Mouse (Mus musculus): ENCODE results near the gene Galk1.

Galk1 gene

GRCm38 (mm10) chr11:116010948-116011347 is 1.6 kb downstream of the Galk1 start:
- H3K36me3 ChIP-seq (ENCODE audit: insufficient read depth, low read length): peaks cover 51% of the 10 kb centered on the region
- H3K9me3 ChIP-seq (ENCODE audit: low read length): no peaks in the 10 kb centered on the region
- no peak for TF ChIP-seq NANOG (IDR thresholded peaks at IDR 0.05; ENCODE audit: borderline replicate concordance, low read length)
- TF ChIP-seq CTCF (conservative IDR thresholded peaks at IDR 0.05; ENCODE audit: low read length): no peak
- TF ChIP-seq POU5F1 (IDR thresholded peaks at IDR 0.05; ENCODE audit: borderline replicate concordance, low read length): no peak
- peaks cover 67% of the 10 kb centered on the region for H3K4me1 ChIP-seq (replicated peaks; ENCODE audit: low read depth, low read length)
- H3K4me3 ChIP-seq (replicated peaks; ENCODE audit: low read length): peak overlapping the region; percentile 92
- peaks cover 5% of the 10 kb centered on the region for H3K27me3 ChIP-seq (ENCODE audit: insufficient read depth, low read length)

GRCm38 (mm10) chr11:116010146-116010545 is 2.4 kb downstream of the Galk1 start:
- peaks cover 56% of the 10 kb centered on the region for H3K36me3 ChIP-seq (ENCODE audit: insufficient read depth, low read length)
- peaks cover 75% of the 10 kb centered on the region for H3K4me1 ChIP-seq (replicated peaks; ENCODE audit: low read depth, low read length)
- H3K27me3 ChIP-seq (ENCODE audit: insufficient read depth, low read length): peaks cover 3% of the 10 kb centered on the region
- no peaks in the 10 kb centered on the region for H3K9me3 ChIP-seq (ENCODE audit: low read length)
- TF ChIP-seq POU5F1 (IDR thresholded peaks at IDR 0.05; ENCODE audit: borderline replicate concordance, low read length) (no peak), CTCF (conservative IDR thresholded peaks at IDR 0.05; ENCODE audit: low read length) (no peak), NANOG (IDR thresholded peaks at IDR 0.05; ENCODE audit: borderline replicate concordance, low read length) (no peak)
- no peak overlapping the region for H3K4me3 ChIP-seq (replicated peaks; ENCODE audit: low read length)

GRCm38 (mm10) chr11:116009661-116010060 is 2.9 kb downstream of the Galk1 start:
- TF ChIP-seq CTCF (conservative IDR thresholded peaks at IDR 0.05; ENCODE audit: low read length) (no peak), NANOG (IDR thresholded peaks at IDR 0.05; ENCODE audit: borderline replicate concordance, low read length) (no peak), POU5F1 (IDR thresholded peaks at IDR 0.05; ENCODE audit: borderline replicate concordance, low read length) (no peak)
- peaks cover 78% of the 10 kb centered on the region for H3K4me1 ChIP-seq (replicated peaks; ENCODE audit: low read depth, low read length)
- H3K4me3 ChIP-seq (replicated peaks; ENCODE audit: low read length): no peak overlapping the region
- H3K9me3 ChIP-seq (ENCODE audit: low read length): no peaks in the 10 kb centered on the region
- H3K36me3 ChIP-seq (ENCODE audit: insufficient read depth, low read length): peaks cover 56% of the 10 kb centered on the region
- H3K27me3 ChIP-seq (ENCODE audit: insufficient read depth, low read length): peaks cover 1% of the 10 kb centered on the region

- no peaks in the 10 kb centered on the region for H3K9me3 ChIP-seq (ENCODE audit: low read length)
- TF ChIP-seq POU5F1 (IDR thresholded peaks at IDR 0.05; ENCODE audit: borderline replicate concordance, low read length): no peak
- no peak for TF ChIP-seq NANOG (IDR thresholded peaks at IDR 0.05; ENCODE audit: borderline replicate concordance, low read length)
- no peak for TF ChIP-seq CTCF (conservative IDR thresholded peaks at IDR 0.05; ENCODE audit: low read length)
- H3K4me3 ChIP-seq (replicated peaks; ENCODE audit: low read length): no peak overlapping the region
- peaks cover 86% of the 10 kb centered on the region for H3K4me1 ChIP-seq (replicated peaks; ENCODE audit: low read depth, low read length)
- H3K27me3 ChIP-seq (ENCODE audit: insufficient read depth, low read length): peaks cover 2% of the 10 kb centered on the region
- H3K36me3 ChIP-seq (ENCODE audit: insufficient read depth, low read length): peaks cover 56% of the 10 kb centered on the region
Observed at GRCm38 (mm10) chr11:116008832-116009375, 3.6 kb downstream of the Galk1 start.

- H3K36me3 ChIP-seq (ENCODE audit: insufficient read depth, low read length): peaks cover 56% of the 10 kb centered on the region
- no peak overlapping the region for H3K4me3 ChIP-seq (replicated peaks; ENCODE audit: low read length)
- peaks cover 90% of the 10 kb centered on the region for H3K4me1 ChIP-seq (replicated peaks; ENCODE audit: low read depth, low read length)
- H3K9me3 ChIP-seq (ENCODE audit: low read length): no peaks in the 10 kb centered on the region
- TF ChIP-seq CTCF (conservative IDR thresholded peaks at IDR 0.05; ENCODE audit: low read length): no peak
- TF ChIP-seq POU5F1 (IDR thresholded peaks at IDR 0.05; ENCODE audit: borderline replicate concordance, low read length): no peak
- no peak for TF ChIP-seq NANOG (IDR thresholded peaks at IDR 0.05; ENCODE audit: borderline replicate concordance, low read length)
- peaks cover 7% of the 10 kb centered on the region for H3K27me3 ChIP-seq (ENCODE audit: insufficient read depth, low read length)
Observed at GRCm38 (mm10) chr11:116008411-116008810, 4.1 kb downstream of the Galk1 start.

GRCm38 (mm10) chr11:116007095-116007850 is 5.2 kb downstream of the Galk1 start:
- Histone ChIP-seq H3K27me3 (ENCODE audit: insufficient read depth, low read length) (peaks cover 12% of the 10 kb centered on the region), H3K36me3 (ENCODE audit: insufficient read depth, low read length) (peaks cover 56% of the 10 kb centered on the region), H3K9me3 (ENCODE audit: low read length) (no peaks in the 10 kb centered on the region), H3K4me1 (replicated peaks; ENCODE audit: low read depth, low read length) (peaks cover 89% of the 10 kb centered on the region), H3K4me3 (replicated peaks; ENCODE audit: low read length) (no peak overlapping the region; the same call in 1 of the 2 replicates)
- TF ChIP-seq CTCF (conservative IDR thresholded peaks at IDR 0.05; ENCODE audit: low read length): no peak
- no peak for TF ChIP-seq NANOG (IDR thresholded peaks at IDR 0.05; ENCODE audit: borderline replicate concordance, low read length)
- TF ChIP-seq POU5F1 (IDR thresholded peaks at IDR 0.05; ENCODE audit: borderline replicate concordance, low read length): no peak

GRCm38 (mm10) chr11:116005701-116006419 is 6.7 kb downstream of the Galk1 start:
- H3K27me3 ChIP-seq (ENCODE audit: insufficient read depth, low read length): peaks cover 12% of the 10 kb centered on the region
- H3K9me3 ChIP-seq (ENCODE audit: low read length): no peaks in the 10 kb centered on the region
- no peak for TF ChIP-seq POU5F1 (IDR thresholded peaks at IDR 0.05; ENCODE audit: borderline replicate concordance, low read length)
- no peak for TF ChIP-seq CTCF (conservative IDR thresholded peaks at IDR 0.05; ENCODE audit: low read length)
- TF ChIP-seq NANOG (IDR thresholded peaks at IDR 0.05; ENCODE audit: borderline replicate concordance, low read length): no peak
- H3K36me3 ChIP-seq (ENCODE audit: insufficient read depth, low read length): peaks cover 54% of the 10 kb centered on the region
- H3K4me3 ChIP-seq (replicated peaks; ENCODE audit: low read length): peak overlapping the region; percentile 66
- peaks cover 83% of the 10 kb centered on the region for H3K4me1 ChIP-seq (replicated peaks; ENCODE audit: low read depth, low read length)

Measured in E14TG2a.4 (cell line).